Mouse (Mus musculus) MEL (cell line): ENCODE data around the gene Msantd1. TPM values are rescaled to one million over a fixed set of nuclear protein-coding genes. Genes with fewer than 3 reads are reported as not detected.
A peak's percentile ranks its signal among the peaks of the same experiment; 100 is the strongest.

ENCODE experiments used
- DNase-seq: peaks from one replicate; pipeline ENCODE4 v3.0.0; 2011; ENCODE audit warnings: low read depth, low spot score
- H3K27ac ChIP-seq: 2 replicates; pipeline ENCODE4 v1.5.1; 2012; ENCODE audit warnings: low read depth, mild to moderate bottlenecking, control low read depth, low read length, moderate library complexity; ENCODE audit not compliant: control insufficient read depth
- H3K27me3 ChIP-seq, 2 experiments: fragments of 150-350 bp in 1 of 2; sonication (generic) in 1 of 2; 2 replicates each; pipeline ENCODE4 v1.6.1; 2012; ENCODE audit warnings: low read length in 2 of 2, mild to moderate bottlenecking in 2 of 2, improper control_type of control experiment in 1 of 2, moderate library complexity in 1 of 2; ENCODE audit not compliant: insufficient read depth in 2 of 2, control insufficient read depth in 1 of 2
- H3K36me3 ChIP-seq, 2 experiments: 2 replicates each; pipeline ENCODE4 v1.6.1; 2012 to 2014; ENCODE audit warnings: low read length in 2 of 2, improper control_type of control experiment in 1 of 2, inconsistent platforms in 1 of 2, mild to moderate bottlenecking in 1 of 2; ENCODE audit not compliant: insufficient read depth in 2 of 2, control insufficient read depth in 1 of 2
- H3K4me1 ChIP-seq, 2 experiments: fragments of 150-350 bp in 1 of 2; sonication (generic) in 1 of 2; 2 replicates each; pipeline ENCODE4 v1.6.1; 2012; ENCODE audit warnings: low read length in 2 of 2, improper control_type of control experiment in 1 of 2, mild to moderate bottlenecking in 1 of 2; ENCODE audit not compliant: insufficient read depth in 2 of 2, control insufficient read depth in 1 of 2
- H3K4me3 ChIP-seq, 2 experiments: fragments of 150-350 bp in 1 of 2; sonication (generic) in 1 of 2; 2 replicates each; pipeline ENCODE4 v1.5.1; 2012; ENCODE audit warnings: low read depth in 2 of 2, low read length in 2 of 2, mild to moderate bottlenecking in 2 of 2, moderate library complexity in 2 of 2, control low read depth in 1 of 2, improper control_type of control experiment in 1 of 2; ENCODE audit not compliant: control insufficient read depth in 1 of 2, insufficient read depth in 1 of 2
- H3K79me2 ChIP-seq: 2 replicates; pipeline ENCODE4 v1.6.1; 2012; ENCODE audit warnings: mild to moderate bottlenecking, low read length, moderate library complexity; ENCODE audit not compliant: control insufficient read depth, poor library complexity, insufficient read depth
- H3K9ac ChIP-seq: 2 replicates; pipeline ENCODE4 v1.6.1; 2012; ENCODE audit warnings: low read depth, mild to moderate bottlenecking, control low read depth, low read length, moderate library complexity; ENCODE audit not compliant: control insufficient read depth, poor library complexity, severe bottlenecking
- H3K9me3 ChIP-seq: fragments of 150-350 bp; sonication (generic); replicated peaks from 2 replicates; pipeline ENCODE4 v1.6.1; 2012; ENCODE audit warnings: mild to moderate bottlenecking, low read length, improper control_type of control experiment, moderate library complexity; ENCODE audit not compliant: insufficient read depth
- CHD1 ChIP-seq: IDR thresholded peaks from 2 replicates; pipeline ENCODE4 v1.6.1; 2012; ENCODE audit warnings: low read depth, mild to moderate bottlenecking, inconsistent platforms, low read length, improper control_type of control experiment
- CTCF ChIP-seq, 3 experiments: IDR thresholded peaks in 2 of 3; conservative IDR thresholded peaks in 1 of 3; 2 replicates each; pipeline ENCODE4 v1.5.1; 2011 to 2012; ENCODE audit warnings: low read length in 3 of 3, low read depth in 2 of 3, mild to moderate bottlenecking in 2 of 3, improper control_type of control experiment in 1 of 3, inconsistent platforms in 1 of 3, mixed read lengths in 1 of 3, moderate library complexity in 1 of 3; ENCODE audit not compliant: control insufficient read depth in 1 of 3, insufficient read depth in 1 of 3, poor library complexity in 1 of 3, severe bottlenecking in 1 of 3
- E2F4 ChIP-seq: IDR thresholded peaks from 2 replicates; pipeline ENCODE4 v1.6.1; 2011; ENCODE audit warnings: low read depth, low read length, improper control_type of control experiment, borderline replicate concordance
- EP300 ChIP-seq, 2 experiments: IDR thresholded peaks; 2 replicates each; pipeline ENCODE4 v1.6.1; 2011; ENCODE audit warnings: improper control_type of control experiment in 2 of 2, low read length in 2 of 2, low read depth in 1 of 2, mild to moderate bottlenecking in 1 of 2
- ETS1 ChIP-seq: IDR thresholded peaks from 2 replicates; pipeline ENCODE4 v1.6.1; 2012; ENCODE audit warnings: low read depth, mild to moderate bottlenecking, inconsistent platforms, low read length, improper control_type of control experiment, moderate library complexity
- GATA1 ChIP-seq: IDR thresholded peaks from 2 replicates; pipeline ENCODE4 v1.6.1; 2011; ENCODE audit warnings: low read depth, low read length, improper control_type of control experiment
- HCFC1 ChIP-seq: IDR thresholded peaks from 2 replicates; pipeline ENCODE4 v1.6.1; 2012; ENCODE audit warnings: low read depth, mild to moderate bottlenecking, inconsistent platforms, low read length, improper control_type of control experiment, moderate library complexity
- KAT2A ChIP-seq: conservative IDR thresholded peaks from 2 replicates; pipeline ENCODE4 v1.6.1; 2012; ENCODE audit warnings: low read depth, low read length, improper control_type of control experiment, inconsistent platforms
- MAX ChIP-seq: IDR thresholded peaks from 2 replicates; pipeline ENCODE4 v1.6.1; 2011; ENCODE audit warnings: low read length, improper control_type of control experiment
- MAZ ChIP-seq: IDR thresholded peaks from 2 replicates; pipeline ENCODE4 v1.6.1; 2012; ENCODE audit warnings: low read depth, mild to moderate bottlenecking, inconsistent platforms, low read length, improper control_type of control experiment
- MEF2A ChIP-seq: IDR thresholded peaks from 2 replicates; pipeline ENCODE4 v1.6.1; 2014; ENCODE audit warnings: low read depth, mild to moderate bottlenecking, inconsistent platforms, low read length, improper control_type of control experiment; ENCODE audit not compliant: poor library complexity, insufficient replicate concordance, severe bottlenecking; ENCODE audit errors: extremely low read depth
- MXI1 ChIP-seq: IDR thresholded peaks from 2 replicates; pipeline ENCODE4 v1.6.1; 2011; ENCODE audit warnings: mild to moderate bottlenecking, low read depth, low read length, improper control_type of control experiment
- NELFE ChIP-seq: IDR thresholded peaks from 2 replicates; pipeline ENCODE4 v1.6.1; 2011; ENCODE audit warnings: low read depth, low read length, improper control_type of control experiment
- NRF1 ChIP-seq: IDR thresholded peaks from 2 replicates; pipeline ENCODE4 v1.6.1; 2014; ENCODE audit warnings: low read depth, mild to moderate bottlenecking, inconsistent platforms, low read length, improper control_type of control experiment, moderate library complexity; ENCODE audit not compliant: poor library complexity, insufficient read depth, severe bottlenecking
- POLR2AphosphoS2 ChIP-seq: IDR thresholded peaks from 2 replicates; pipeline ENCODE4 v1.6.1; 2011; ENCODE audit warnings: low read length, improper control_type of control experiment
- RCOR1 ChIP-seq: IDR thresholded peaks from 2 replicates; pipeline ENCODE4 v1.6.1; 2012; ENCODE audit warnings: low read depth, mild to moderate bottlenecking, inconsistent platforms, low read length, improper control_type of control experiment
- TAL1 ChIP-seq: IDR thresholded peaks from 2 replicates; pipeline ENCODE4 v1.6.1; 2012; ENCODE audit warnings: mild to moderate bottlenecking, inconsistent platforms, low read length, moderate library complexity, mixed read lengths
- TBP ChIP-seq: IDR thresholded peaks from 2 replicates; pipeline ENCODE4 v1.8.0; 2011; ENCODE audit warnings: low read depth, low read length, improper control_type of control experiment
- TCF12 ChIP-seq: IDR thresholded peaks from 2 replicates; pipeline ENCODE4 v1.6.1; 2014; ENCODE audit warnings: low read depth, mild to moderate bottlenecking, inconsistent platforms, low read length, improper control_type of control experiment, moderate library complexity
- USF1 ChIP-seq: IDR thresholded peaks from 2 replicates; pipeline ENCODE4 v1.6.1; 2014; ENCODE audit warnings: low read depth, mild to moderate bottlenecking, inconsistent platforms, low read length, improper control_type of control experiment, moderate library complexity
- USF2 ChIP-seq, 2 experiments: IDR thresholded peaks; 2 replicates each; pipeline ENCODE4 v1.6.1; 2011 to 2012; ENCODE audit warnings: improper control_type of control experiment in 2 of 2, low read length in 2 of 2, borderline replicate concordance in 1 of 2, inconsistent platforms in 1 of 2, low read depth in 1 of 2, mild to moderate bottlenecking in 1 of 2; ENCODE audit not compliant: insufficient read depth in 1 of 2
- ZC3H11A ChIP-seq: IDR thresholded peaks from 2 replicates; pipeline ENCODE4 v1.6.1; 2012; ENCODE audit warnings: low read depth, mild to moderate bottlenecking, inconsistent platforms, low read length, improper control_type of control experiment
- ZKSCAN1 ChIP-seq: IDR thresholded peaks from 2 replicates; pipeline ENCODE4 v1.6.1; 2012; ENCODE audit warnings: low read depth, mild to moderate bottlenecking, inconsistent platforms, low read length, improper control_type of control experiment, moderate library complexity
- ZMIZ1 ChIP-seq: IDR thresholded peaks from 2 replicates; pipeline ENCODE4 v1.6.1; 2012; ENCODE audit warnings: low read depth, mild to moderate bottlenecking, inconsistent platforms, low read length, improper control_type of control experiment, moderate library complexity
- ZNF384 ChIP-seq: IDR thresholded peaks from 2 replicates; pipeline ENCODE4 v1.6.1; 2012; ENCODE audit warnings: low read depth, mild to moderate bottlenecking, inconsistent platforms, low read length, improper control_type of control experiment
- polyA plus RNA-seq, 2 experiments: library from polyadenylated mRNA; stranded (reverse) in 1 of 2; unstranded in 1 of 2; fragments of >175 nt in 1 of 2; fragments of >200 nt in 1 of 2; gene quantifications; 2 replicates each; pipeline versions ENCODE4 v1.2.1 to v1.2.4; 2012; ENCODE audit warnings: low replicate concordance in 2 of 2, low read depth in 1 of 2; ENCODE audit not compliant: insufficient read length in 2 of 2, insufficient read depth in 1 of 2, missing spikeins in 1 of 2
- total RNA-seq: library from RNA; depleted of rRNA; stranded (reverse); fragments of 300-350 nt; gene quantifications from 2 replicates; pipeline ENCODE4 v1.2.3, GENCODE M21; 2012

Gene Msantd1
- total and polyA plus RNA-seq, 3 experiments: 0.27 to 0.88 TPM; not detected in 1

- Histone ChIP-seq H3K79me2 (no peaks in the 10 kb centered on the region), H3K4me1 (peaks cover 23 to 24% of the 10 kb centered on the region in 2 experiments), H3K9me3 (no peaks in the 10 kb centered on the region), H3K27ac (peak overlapping the region; percentile 30), H3K27me3 (no peaks in the 10 kb centered on the region), H3K9ac (no peak overlapping the region)
- peak; percentile 27 for DNase-seq
- TF ChIP-seq MXI1 (no peak), GATA1 (no peak), CHD1 (no peak)
- TF ChIP-seq, all 39 proteins: peak for 0
- Histone ChIP-seq H3K4me3 (no peak overlapping the region), H3K36me3 (peaks cover 0 to 14% of the 10 kb centered on the region in 2 experiments; a peak in 2 of 4 replicates)
Measured at GRCm38 (mm10) chr5:34956151-34956550, 48.3 kb downstream of the Msantd1 start.

GRCm38 (mm10) chr5:34957015-34957414, 49.2 kb downstream of the Msantd1 start:
- no peak for DNase-seq
- no peak overlapping the region for H3K27ac ChIP-seq
- peaks cover 0 to 14% of the 10 kb centered on the region in 2 experiments; a peak in 2 of 4 replicates for H3K36me3 ChIP-seq
- no peaks in the 10 kb centered on the region for H3K27me3 ChIP-seq
- no peak for TF ChIP-seq USF1
- TF ChIP-seq USF2 (IDR thresholded peaks at IDR 0.05; ENCODE audit: borderline replicate concordance in 1 of 2, insufficient read depth in 1 of 2, low read depth in 1 of 2, low read length in 2 of 2): no peak
- TF ChIP-seq GATA1: no peak
- no peak for TF ChIP-seq E2F4
- TF ChIP-seq, all 39 proteins: peak for 0
- no peaks in the 10 kb centered on the region for H3K9me3 ChIP-seq
- H3K9ac ChIP-seq: no peak overlapping the region
- peaks cover 23 to 24% of the 10 kb centered on the region in 2 experiments for H3K4me1 ChIP-seq
- no peaks in the 10 kb centered on the region for H3K79me2 ChIP-seq
- no peak overlapping the region for H3K4me3 ChIP-seq

- Histone ChIP-seq H3K79me2 (no peaks in the 10 kb centered on the region), H3K36me3 (peaks cover 0 to 14% of the 10 kb centered on the region in 2 experiments), H3K27ac (no peak overlapping the region), H3K9ac (no peak overlapping the region), H3K4me1 (peaks cover 14 to 22% of the 10 kb centered on the region in 2 experiments), H3K4me3 (no peak overlapping the region), H3K9me3 (no peaks in the 10 kb centered on the region), H3K27me3 (no peaks in the 10 kb centered on the region)
- peak; percentile 32 for DNase-seq
- TF ChIP-seq POLR2AphosphoS2 (no peak), NELFE (no peak), CHD1 (no peak), MAX (no peak), KAT2A (no peak), MAZ (no peak), TAL1 (peak; percentile 61), EP300 (IDR thresholded peaks at IDR 0.05; ENCODE audit: low read depth in 1 of 2, low read length in 2 of 2) (peak in 1 of 2 experiments; percentile 57; a peak in 2 of 4 replicates), ZNF384 (no peak), MEF2A (no peak), ZKSCAN1 (no peak), ZC3H11A (no peak), HCFC1 (no peak), TCF12 (peak; percentile 58; the same call in 1 of the 2 replicates), MXI1 (no peak), ZMIZ1 (no peak), RCOR1 (no peak), ETS1 (0 out of 2 replicates have a peak, but pooled peaks have one; percentile 18), TBP (no peak), NRF1 (no peak), CTCF (IDR thresholded peaks at IDR 0.05 in 2 of 3, conservative IDR thresholded peaks at IDR 0.05 in 1 of 3; ENCODE audit: control insufficient read depth in 1 of 3, insufficient read depth in 1 of 3, low read depth in 2 of 3, low read length in 3 of 3, poor library complexity in 1 of 3, severe bottlenecking in 1 of 3) (no peak), GATA1 (peak; percentile 47; the same call in 1 of the 2 replicates)
Measured at GRCm38 (mm10) chr5:34960021-34960420, 52.2 kb downstream of the Msantd1 start.
